12 mouse cellular contexts compared by ENCODE assay signal in the genomic region with DNA sequence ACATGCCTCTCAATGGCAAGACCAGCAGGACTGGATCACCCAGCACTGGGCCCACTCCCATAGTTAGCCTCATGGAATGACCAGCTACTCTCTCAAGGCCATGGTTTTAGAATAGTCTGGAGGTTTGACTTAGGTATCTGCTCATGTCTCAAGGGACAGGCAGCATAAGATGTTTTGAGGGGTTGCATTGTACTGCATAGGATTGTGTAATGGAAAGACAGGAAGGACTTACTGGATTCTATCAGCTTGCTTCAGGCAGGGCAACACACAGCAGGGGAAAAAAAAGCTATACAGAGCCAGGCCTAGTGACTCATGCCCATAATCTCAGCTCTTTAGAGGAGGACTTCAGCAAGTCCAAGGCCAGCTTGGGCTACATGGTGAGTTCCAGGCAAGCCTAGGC. TPM values are rescaled to one million over a fixed set of nuclear protein-coding genes. Genes with fewer than 3 reads are reported as not detected.
DNase-seq lines count a peak whose midpoint lies in the region; ATAC-seq and TF ChIP-seq lines count a peak whose summit lies in the region.
"Had no signal": no experiment of that assay in that cellular context is flagged by ENCODE, and none has a peak within 500 bp of the region (broad histone marks: within the 10 kb centered on the region; RNA-seq: fewer than 3 reads in every experiment).

No protein-coding gene starts in this region.

- no peak overlapping the region for H3K4me3 ChIP-seq in heart, postnatal 0 days (ENCODE audit: low read depth, low read length)
- no peak overlapping the region for H3K4me3 ChIP-seq in midbrain, embryonic 14.5 days (replicated peaks; ENCODE audit: low read depth, low read length)
- H3K4me3 ChIP-seq in midbrain, embryonic 15.5 days = no peak overlapping the region
- H3K4me3 ChIP-seq: erythroblast, embryonic 14.5 days; limb, embryonic 15.5 days; midbrain, embryonic 12.5 days had no signal

- peak overlapping the region; percentile 20; the same call in 1 of the 2 replicates for H3K4me2 ChIP-seq in heart, postnatal 0 days (ENCODE audit: low read depth, low read length)
- no peak overlapping the region for H3K4me2 ChIP-seq in midbrain, embryonic 14.5 days (ENCODE audit: low read length)
- H3K4me2 ChIP-seq in midbrain, embryonic 15.5 days = no peak overlapping the region
- H3K4me2 ChIP-seq: midbrain, embryonic 12.5 days had no signal

- no peak for TF ChIP-seq EP300 in heart, postnatal 0 days (IDR thresholded peaks at IDR 0.05; ENCODE audit: low read depth)

- peaks cover 4% of the 10 kb centered on the region; the same call in 1 of the 2 replicates for H3K4me1 ChIP-seq in heart, postnatal 0 days (ENCODE audit: control insufficient read depth, insufficient read depth)
- H3K4me1 ChIP-seq in midbrain, embryonic 14.5 days (ENCODE audit: control insufficient read depth, insufficient read depth, low read length) = 0 out of 2 replicates have a peak, but pooled peaks cover 6% of the 10 kb centered on the region
- no peaks in the 10 kb centered on the region for H3K4me1 ChIP-seq in midbrain, embryonic 15.5 days

- H3K36me3 ChIP-seq in heart, postnatal 0 days (replicated peaks; ENCODE audit: control insufficient read depth, insufficient read depth, low read length) = no peaks in the 10 kb centered on the region
- no peaks in the 10 kb centered on the region for H3K36me3 ChIP-seq in midbrain, embryonic 14.5 days (ENCODE audit: control insufficient read depth, insufficient read depth, low read length)
- no peaks in the 10 kb centered on the region for H3K36me3 ChIP-seq in midbrain, embryonic 15.5 days (replicated peaks)
- H3K36me3 ChIP-seq: limb, embryonic 15.5 days; midbrain, embryonic 12.5 days had no signal

- no peaks in the 10 kb centered on the region for H3K27me3 ChIP-seq in heart, postnatal 0 days (ENCODE audit: control insufficient read depth, insufficient read depth, low read length)
- H3K27me3 ChIP-seq in midbrain, embryonic 14.5 days (ENCODE audit: control insufficient read depth, insufficient read depth, low read length) = no peaks in the 10 kb centered on the region
- H3K27me3 ChIP-seq in midbrain, embryonic 15.5 days (replicated peaks) = no peaks in the 10 kb centered on the region
- H3K27me3 ChIP-seq: limb, embryonic 15.5 days; midbrain, embryonic 12.5 days had no signal

- DNase-seq in adrenal gland, adult 8-10 months = peak; percentile 21
- DNase-seq in adrenal gland, postnatal 4 days (ENCODE audit: low spot score in 2 of 2) = no peak
- peak; percentile 18 for DNase-seq in heart, postnatal 0 days (ENCODE audit: low spot score)
- DNase-seq in heart, adult 8-10 months (ENCODE audit: low spot score) = no peak
- DNase-seq in midbrain, embryonic 14.5 days = peak; percentile 3
- DNase-seq in yolk sac, embryonic 10.5 days (ENCODE audit: low spot score) = no peak
- DNase-seq in retina, embryonic 14.5 days (ENCODE audit: low spot score) = no peak

- no peak overlapping the region for H3K9ac ChIP-seq in heart, postnatal 0 days (replicated peaks; ENCODE audit: low read depth, low read length)
- no peak overlapping the region for H3K9ac ChIP-seq in midbrain, embryonic 14.5 days (replicated peaks; ENCODE audit: low read length)
- no peak overlapping the region for H3K9ac ChIP-seq in midbrain, embryonic 15.5 days
- H3K9ac ChIP-seq: limb, embryonic 15.5 days; midbrain, embryonic 12.5 days had no signal

- peak; percentile 66 for ATAC-seq in heart, postnatal 0 days (ENCODE audit: insufficient read depth, low read depth)
- ATAC-seq in midbrain, embryonic 14.5 days (ENCODE audit: low FRiP score, low TSS enrichment) = no peak
- ATAC-seq in midbrain, embryonic 15.5 days (replicated peaks) = no peak

- no peak for TF ChIP-seq CTCF in heart, postnatal 0 days (IDR thresholded peaks at IDR 0.05; ENCODE audit: low read depth)

- peak overlapping the region; percentile 80 for H3K27ac ChIP-seq in heart, postnatal 0 days (ENCODE audit: low read depth)
- no peak overlapping the region for H3K27ac ChIP-seq in midbrain, embryonic 14.5 days (replicated peaks; ENCODE audit: low read depth, low read length)
- no peak overlapping the region for H3K27ac ChIP-seq in midbrain, embryonic 15.5 days
- H3K27ac ChIP-seq: limb, embryonic 15.5 days; midbrain, embryonic 12.5 days had no signal

- no peaks in the 10 kb centered on the region for H3K9me3 ChIP-seq in heart, postnatal 0 days (replicated peaks; ENCODE audit: control insufficient read depth, low read length)
- no peaks in the 10 kb centered on the region for H3K9me3 ChIP-seq in midbrain, embryonic 14.5 days (ENCODE audit: control insufficient read depth, low read length)
- H3K9me3 ChIP-seq in midbrain, embryonic 15.5 days = no peaks in the 10 kb centered on the region
- H3K9me3 ChIP-seq: limb, embryonic 15.5 days; midbrain, embryonic 12.5 days had no signal

RNA-seq across cellular contexts. Expression of a gene that starts 31.1 kb away (rescaled TPM):
- 10 to 100 TPM; 12.9 to 18.5 (median 18.1) TPM for total RNA-seq in adrenal gland, adult 8-10 months (2022)
- total RNA-seq in adrenal gland, postnatal 4 days (2021) = 10 to 100 TPM; 42.6 to 45.7 TPM
- 36.7 and 41.6 TPM in 2 replicates for total RNA-seq in heart, postnatal 0 days (2014; rRNA removed; ENCODE audit: low replicate concordance)
- polyA plus RNA-seq in heart, postnatal 0 days (2015; fragmentation: Nextera tagmentation; extraction: Ambion mirVana) = 20.6 and 20.7 TPM in 2 replicates
- 1 to 10 TPM; 5.3 to 9.3 (median 7.2) TPM for total RNA-seq in heart, adult 8-10 months (2022)
- polyA plus RNA-seq in midbrain, embryonic 14.5 days (2014; fragmentation: Nextera tagmentation; extraction: Ambion mirVana) = 23.2 and 25.8 TPM in 2 replicates
- 22.7 and 23.4 TPM in 2 replicates for polyA plus RNA-seq in midbrain, embryonic 15.5 days (2015; fragmentation: Nextera tagmentation; extraction: Ambion mirVana)
- total RNA-seq: MEL had no signal

Comparison
In these comparisons a context has a peak if more than half of its experiments do, and no peak if none do; other contexts are left out.
1. DNase-seq: peak in adrenal gland, adult 8-10 months (single experiment), heart, postnatal 0 days (single experiment) and midbrain, embryonic 14.5 days (single experiment); none in adrenal gland, postnatal 4 days (0 of 2), heart, adult 8-10 months (single experiment), yolk sac, embryonic 10.5 days (single experiment) and retina, embryonic 14.5 days (single experiment).